Comparison of ENCODE assay signal across 8 mouse cellular contexts in the genomic region with DNA sequence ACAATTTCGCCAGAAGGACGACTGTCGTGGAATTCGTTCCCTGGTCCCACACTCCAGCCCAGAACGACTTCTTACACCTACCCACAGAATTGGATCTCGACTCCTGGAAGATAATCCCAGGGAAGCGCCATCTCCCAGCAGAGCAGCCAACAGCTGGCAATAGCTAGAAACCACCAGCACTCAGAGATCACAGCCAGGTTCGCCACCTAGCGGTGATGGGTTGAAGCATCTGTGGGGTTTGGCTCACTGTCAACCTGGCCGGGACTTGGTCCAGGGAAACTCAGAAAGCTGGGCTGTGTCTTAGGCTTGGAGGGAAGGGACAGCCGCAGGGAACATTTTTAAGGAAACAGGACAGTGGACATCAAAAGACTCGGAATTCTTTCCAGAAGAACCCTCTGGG. TPM values are rescaled to one million over a fixed set of nuclear protein-coding genes. Genes with fewer than 3 reads are reported as not detected.
A peak's percentile ranks its signal among the peaks of the same experiment; 100 is the strongest.
DNase-seq lines count a peak whose midpoint lies in the region; ATAC-seq and TF ChIP-seq lines count a peak whose summit lies in the region.

No protein-coding gene starts in this region.

- H3K4me1 ChIP-seq in cortical plate, adult 2 months (ENCODE audit: control insufficient read depth, insufficient read depth, low read length): no peaks in the 10 kb centered on the region

- H3K27ac ChIP-seq in cortical plate, adult 2 months (ENCODE audit: insufficient read depth, low read length): no peak overlapping the region

- peak; percentile 95 for ATAC-seq in megakaryocyte progenitor cell, adult 5-6 weeks (replicated peaks; ENCODE audit: poor library complexity)

- DNase-seq in adipocyte (ENCODE audit: low spot score): peak; percentile 95
- DNase-seq in gastrocnemius, postnatal 10 days: peak; percentile 98
- peak; percentile 72 for DNase-seq in induced T-regulatory cell, adult 2 months (ENCODE audit: low read depth)
- peak; percentile 78 to 98 for DNase-seq in left cerebral cortex, adult 9 months (ENCODE audit: low spot score in 2 of 2)
- peak; percentile 95 to 96 for DNase-seq in right cerebral cortex, postnatal 10 days (ENCODE audit: low spot score in 2 of 2)
- peak; percentile 93 for DNase-seq in urinary bladder, postnatal 14 days (ENCODE audit: low spot score)

- peak; percentile 89 for TF ChIP-seq CTCF in cortical plate, adult 2 months (IDR thresholded peaks at IDR 0.05; ENCODE audit: extremely low read depth, insufficient read depth, low read length)

- H3K4me3 ChIP-seq in cortical plate, adult 2 months (ENCODE audit: insufficient read depth, low read length): peak overlapping the region; percentile 29

- no peak for TF ChIP-seq POLR2A in cortical plate, adult 2 months (IDR thresholded peaks at IDR 0.05; ENCODE audit: extremely low read depth, insufficient read depth, low read length)

RNA-seq across cellular contexts. Expression of a gene that starts 19.3 kb away (rescaled TPM):
- polyA plus RNA-seq in cortical plate, adult 2 months (2012; rRNA removed): 6.3 and 9.1 TPM in 2 replicates
- total RNA-seq in gastrocnemius, postnatal 10 days (2021): 1 to 10 TPM; 4.7 to 6.5 TPM
- not detected in 2 replicates for total RNA-seq in megakaryocyte progenitor cell, adult 5-6 weeks (2015)
- total RNA-seq in megakaryocyte progenitor cell, adult 5-6 weeks (2017): not detected in 2 replicates

RNA-seq across cellular contexts. Expression of a gene that starts 32.9 kb away (rescaled TPM):
- 149 and 160 TPM in 2 replicates for polyA plus RNA-seq in cortical plate, adult 2 months (2012; rRNA removed)
- 100 to 1,000 TPM; 140 to 154 TPM for total RNA-seq in gastrocnemius, postnatal 10 days (2021)
- total RNA-seq in megakaryocyte progenitor cell, adult 5-6 weeks (2015): 349 and 403 TPM in 2 replicates
- 221 and 322 TPM in 2 replicates for total RNA-seq in megakaryocyte progenitor cell, adult 5-6 weeks (2017)

Comparison
In these comparisons a context has a peak if more than half of its experiments do, and no peak if none do; other contexts are left out.
1. RNA of a gene that starts 19.3 kb away (total RNA-seq): 4.7 to 6.5 TPM in gastrocnemius, postnatal 10 days; not detected in megakaryocyte progenitor cell, adult 5-6 weeks; every median in the first group is over 4 times any median in the second.
2. Peak in every context shown above with its lines, with median percentiles within 50 percentile points of each other: DNase-seq.